Mouse (Mus musculus) embryonic fibroblast, embryonic 13.5 days (primary cell): ENCODE measurements around the gene Capn11.

ENCODE experiments used
- CTCF ChIP-seq: IDR thresholded peaks from 2 replicates; pipeline ENCODE4 v1.5.1; 2011; ENCODE audit warnings: mild to moderate bottlenecking, control low read depth, low read length, moderate library complexity, borderline replicate concordance; ENCODE audit not compliant: insufficient read depth
- POLR2A ChIP-seq: IDR thresholded peaks from 2 replicates; pipeline ENCODE4 v1.6.1; 2011; ENCODE audit warnings: low read depth, mild to moderate bottlenecking, control low read depth, low read length, moderate library complexity

GRCm38 (mm10) chr17:45590410-45590809 is 68.7 kb downstream of the Capn11 start:
- no peak for TF ChIP-seq POLR2A
- TF ChIP-seq CTCF, result no peak
